Mouse (Mus musculus): ENCODE results near the gene Rtn4rl1.
"Not testable (repeated sequence)": the region's sequence is repeated elsewhere in the genome, so short reads cannot be mapped to it uniquely, and the experiment has no call there.

The Rtn4rl1 gene

GRCm38 (mm10) chr11:75275035-75275434, 81.5 kb downstream of the Rtn4rl1 start:
- DNase-seq (ENCODE audit: low read depth, low spot score), result no peak

DNA sequence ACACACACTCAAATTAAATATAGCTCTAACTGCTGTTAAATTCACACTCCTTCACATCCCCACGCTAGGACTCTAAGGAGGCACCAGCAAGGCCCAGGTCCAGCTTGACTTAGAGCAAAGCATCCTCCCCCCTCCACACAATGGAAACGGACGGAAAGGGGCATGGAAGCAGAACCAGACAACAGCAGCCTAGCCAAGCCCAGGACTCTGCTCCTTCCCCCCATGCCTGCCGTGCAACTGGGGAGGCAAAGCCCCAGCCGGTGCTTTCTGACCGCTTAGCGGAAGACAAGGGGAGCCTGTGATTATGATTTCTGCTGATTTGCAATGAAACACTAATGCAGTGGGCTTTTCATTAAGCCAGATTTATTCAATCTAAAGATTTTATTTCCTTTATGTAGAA, 84.5 kb downstream of the Rtn4rl1 start:
- no peak for DNase-seq (ENCODE audit: low read depth, low spot score)

DNA sequence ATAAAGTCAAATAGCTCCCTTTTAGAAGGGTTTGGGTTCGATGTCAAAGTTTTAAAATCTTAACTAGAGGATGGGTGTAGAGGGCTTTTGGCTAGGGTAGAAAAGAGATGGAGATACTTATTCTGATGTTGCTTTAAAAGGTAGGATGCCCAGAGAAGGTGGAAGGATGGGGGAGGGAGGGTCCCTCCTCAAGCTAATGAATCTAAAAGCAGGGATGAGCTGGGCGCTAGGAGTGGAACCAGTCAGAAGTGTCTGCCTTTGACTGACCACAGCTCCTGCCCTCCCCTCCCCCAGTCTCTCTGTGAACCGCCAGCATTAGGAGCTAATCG, 85.4 kb downstream of the Rtn4rl1 start:
- no peak for DNase-seq (ENCODE audit: low read depth, low spot score)

GRCm38 (mm10) chr11:75279342-75280065, 85.9 kb downstream of the Rtn4rl1 start:
- DNase-seq (ENCODE audit: low read depth, low spot score), result peak; percentile 67

GRCm38 (mm10) chr11:75280066-75280410, 86.5 kb downstream of the Rtn4rl1 start:
- no peak for DNase-seq (ENCODE audit: low read depth, low spot score)

GRCm38 (mm10) chr11:75280435-75281001, 86.9 kb downstream of the Rtn4rl1 start:
- peak; percentile 13 for DNase-seq (ENCODE audit: low read depth, low spot score)

- peak; percentile 53 for DNase-seq (ENCODE audit: low read depth, low spot score)
Measured at GRCm38 (mm10) chr11:75281380-75282256, 88.0 kb downstream of the Rtn4rl1 start.

DNA sequence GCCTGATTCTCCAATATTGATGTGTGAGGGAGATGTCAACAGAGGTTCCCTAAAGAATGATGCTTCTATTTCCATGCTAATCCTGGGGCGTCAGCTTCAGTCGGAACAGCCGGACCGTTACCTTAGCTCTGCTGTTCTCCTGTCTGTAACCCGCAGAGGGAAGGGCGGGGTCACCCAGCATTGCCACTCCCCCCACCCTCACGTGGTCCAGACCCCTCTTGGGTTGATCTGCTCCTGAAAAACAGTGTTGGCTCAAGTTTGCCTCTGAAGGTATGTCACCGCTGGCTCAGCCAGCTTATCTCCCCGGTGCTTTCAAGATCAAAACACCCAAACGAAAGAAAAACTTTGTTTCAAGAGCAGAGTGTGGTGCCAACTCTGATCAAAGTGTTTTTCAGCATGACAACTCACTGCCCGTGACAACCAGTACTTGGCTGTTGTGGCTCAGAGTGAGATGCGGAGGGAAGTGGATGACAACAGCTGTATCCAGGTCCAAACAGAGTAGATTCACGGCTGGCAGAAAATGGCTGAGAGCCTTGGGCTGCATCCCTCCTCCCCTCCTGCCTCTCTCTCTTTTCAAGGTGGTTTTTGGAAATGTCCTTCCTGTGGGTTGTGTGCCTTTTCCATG, 89.0 kb downstream of the Rtn4rl1 start:
- peak; percentile 76 for DNase-seq (ENCODE audit: low read depth, low spot score)

- peak; percentile 20 for DNase-seq (ENCODE audit: low read depth, low spot score)
Measured at GRCm38 (mm10) chr11:75283784-75284183, 90.2 kb downstream of the Rtn4rl1 start.

GRCm38 (mm10) chr11:75285893-75286467, 92.4 kb downstream of the Rtn4rl1 start:
- no peak for DNase-seq (ENCODE audit: low read depth, low spot score)

- no peak for DNase-seq (ENCODE audit: low read depth, low spot score)
Measured at GRCm38 (mm10) chr11:75286868-75287267, 93.3 kb downstream of the Rtn4rl1 start.

GRCm38 (mm10) chr11:75287940-75288339, 94.4 kb downstream of the Rtn4rl1 start:
- no peak for DNase-seq (ENCODE audit: low read depth, low spot score)

- DNase-seq (ENCODE audit: low read depth, low spot score), result no peak
Measured at GRCm38 (mm10) chr11:75288517-75288916, 94.9 kb downstream of the Rtn4rl1 start.

- no peak for DNase-seq (ENCODE audit: low read depth, low spot score)
Measured at GRCm38 (mm10) chr11:75289120-75289519, 95.5 kb downstream of the Rtn4rl1 start.

GRCm38 (mm10) chr11:75290566-75291271, 97.1 kb downstream of the Rtn4rl1 start:
- peak; percentile 90 for DNase-seq (ENCODE audit: low read depth, low spot score)

GRCm38 (mm10) chr11:75291389-75292215, 98.0 kb downstream of the Rtn4rl1 start:
- no peak for DNase-seq (ENCODE audit: low read depth, low spot score)

GRCm38 (mm10) chr11:75292281-75292680, 98.7 kb downstream of the Rtn4rl1 start:
- DNase-seq (ENCODE audit: low read depth, low spot score), result no peak

DNA sequence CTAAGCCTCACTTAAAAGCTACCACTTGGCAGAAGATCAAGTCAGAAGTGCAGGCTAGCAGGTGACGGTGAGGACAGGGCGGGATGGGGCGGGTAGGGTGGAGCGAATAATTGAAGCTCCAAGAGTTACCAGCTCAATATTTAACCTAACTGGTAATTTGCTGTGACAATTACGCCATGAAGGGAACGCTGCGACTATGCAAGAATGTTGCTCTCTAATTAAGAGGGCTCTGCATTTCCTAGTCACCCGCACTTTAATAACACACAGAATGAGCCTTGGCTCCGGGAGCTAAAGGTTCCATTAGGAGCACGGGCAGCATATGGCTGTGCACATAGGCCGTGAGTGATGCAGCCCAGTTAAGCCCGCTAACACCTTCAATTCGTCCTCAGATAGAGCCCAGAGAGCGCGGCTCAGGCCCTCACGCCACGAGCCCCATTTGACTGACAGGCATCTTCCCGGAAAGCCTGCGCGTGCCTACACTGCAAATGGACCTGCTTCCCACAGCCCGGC, 100.3 kb downstream of the Rtn4rl1 start:
- no peak for DNase-seq (ENCODE audit: low read depth, low spot score)

DNA sequence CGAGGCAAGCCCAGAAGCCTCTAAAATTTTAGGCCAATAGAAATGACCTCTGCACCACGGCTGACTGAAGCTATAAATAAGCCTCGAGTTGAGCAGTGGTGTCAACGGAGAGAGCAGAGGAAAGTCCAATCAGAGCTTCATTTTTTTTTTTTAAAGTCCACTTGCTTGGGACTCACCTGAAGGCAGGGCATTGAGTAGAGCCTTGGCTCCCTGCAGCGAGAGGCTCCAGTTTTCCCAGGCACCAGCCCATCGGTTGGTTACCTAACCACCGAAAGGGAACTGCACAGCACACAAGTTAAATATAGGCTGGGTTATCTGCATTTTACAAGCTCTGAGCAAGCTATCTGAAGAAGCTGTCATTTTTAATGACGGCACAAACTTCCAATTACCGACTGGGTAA, 101.3 kb downstream of the Rtn4rl1 start:
- DNase-seq (ENCODE audit: low read depth, low spot score), result no peak

- DNase-seq (ENCODE audit: low read depth, low spot score), result not testable (repeated sequence)
Measured at GRCm38 (mm10) chr11:75295534-75295933, 102.0 kb downstream of the Rtn4rl1 start.
